Mouse (Mus musculus) E14TG2a.4 (cell line): Measurements from ENCODE around the gene M6pr.

Source experiments
- H3K27me3 ChIP-seq: 2 replicates; pipeline ENCODE4 v1.6.1; 2014; ENCODE audit warnings: low read length, control low read depth; ENCODE audit not compliant: insufficient read depth
- H3K36me3 ChIP-seq: 2 replicates; pipeline ENCODE4 v1.6.1; 2014; ENCODE audit warnings: low read length, control low read depth; ENCODE audit not compliant: insufficient read depth
- H3K4me1 ChIP-seq: replicated peaks from 2 replicates; pipeline ENCODE4 v1.6.1; 2014; ENCODE audit warnings: low read depth, low read length, control low read depth
- H3K4me3 ChIP-seq: replicated peaks from 2 replicates; pipeline ENCODE4 v1.5.1; 2014; ENCODE audit warnings: mild to moderate bottlenecking, low read length
- H3K9me3 ChIP-seq: 2 replicates; pipeline ENCODE4 v1.6.1; 2014; ENCODE audit warnings: low read length, control low read depth
- CTCF ChIP-seq: conservative IDR thresholded peaks from 2 replicates; pipeline ENCODE4 v1.5.1; 2014; ENCODE audit warnings: low read length
- NANOG ChIP-seq: IDR thresholded peaks from 2 replicates; pipeline ENCODE4 v1.6.1; 2014; ENCODE audit warnings: borderline replicate concordance, low read length, mixed read lengths
- POU5F1 ChIP-seq: IDR thresholded peaks from 2 replicates; pipeline ENCODE4 v1.6.1; 2014; ENCODE audit warnings: low read length, borderline replicate concordance

The M6pr gene

GRCm38 (mm10) chr6:122293796-122294195 lies 14.7 kb upstream of the M6pr start:
- Histone ChIP-seq H3K36me3 (no peaks in the 10 kb centered on the region), H3K4me3 (no peak overlapping the region), H3K27me3 (peaks cover 35% of the 10 kb centered on the region), H3K9me3 (no peaks in the 10 kb centered on the region), H3K4me1 (peaks cover 24% of the 10 kb centered on the region)
- TF ChIP-seq CTCF (no peak), POU5F1 (no peak), NANOG (no peak)

DNA sequence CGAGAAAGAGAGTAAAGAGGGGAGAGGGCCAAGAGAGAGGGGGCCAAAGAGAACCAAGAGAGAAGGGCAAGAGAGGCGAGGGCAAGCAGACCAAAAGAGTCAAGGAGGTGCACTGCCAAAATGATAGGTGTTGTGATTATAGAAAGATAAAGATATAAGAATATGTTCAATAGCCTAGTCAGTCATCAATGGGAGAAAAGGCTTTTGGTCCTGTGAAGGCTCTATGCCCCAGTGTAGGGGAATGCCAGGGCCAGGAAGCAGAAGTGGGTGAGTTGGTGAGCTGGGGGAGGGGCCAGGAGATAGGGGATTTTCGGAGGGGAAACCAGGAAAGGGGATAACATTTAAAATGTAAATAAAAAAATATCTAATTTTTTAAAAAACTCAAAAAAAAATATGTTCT lies 14.2 kb upstream of the M6pr start:
- Histone ChIP-seq H3K4me1 (peaks cover 24% of the 10 kb centered on the region), H3K4me3 (no peak overlapping the region), H3K27me3 (peaks cover 35% of the 10 kb centered on the region), H3K9me3 (no peaks in the 10 kb centered on the region), H3K36me3 (no peaks in the 10 kb centered on the region)
- TF ChIP-seq NANOG = no peak
- TF ChIP-seq CTCF = no peak
- TF ChIP-seq POU5F1 = no peak

- Histone ChIP-seq H3K27me3 (peaks cover 35% of the 10 kb centered on the region), H3K4me1 (peaks cover 27% of the 10 kb centered on the region), H3K36me3 (no peaks in the 10 kb centered on the region), H3K9me3 (no peaks in the 10 kb centered on the region), H3K4me3 (0 out of 2 replicates have a peak overlapping the region, but pooled peaks have one; percentile 3)
- no peak for TF ChIP-seq NANOG
- TF ChIP-seq POU5F1 = no peak
- no peak for TF ChIP-seq CTCF
These were observed 13.3 kb upstream of the M6pr start for GRCm38 (mm10) chr6:122295242-122295641.

GRCm38 (mm10) chr6:122296918-122297278 lies 11.6 kb upstream of the M6pr start:
- TF ChIP-seq CTCF (no peak), NANOG (no peak), POU5F1 (no peak)
- H3K9me3 ChIP-seq = no peaks in the 10 kb centered on the region

GRCm38 (mm10) chr6:122297279-122298222 lies 11.0 kb upstream of the M6pr start:
- Histone ChIP-seq H3K4me3 (peak overlapping the region; percentile 61), H3K36me3 (no peaks in the 10 kb centered on the region), H3K9me3 (no peaks in the 10 kb centered on the region), H3K27me3 (peaks cover 32% of the 10 kb centered on the region), H3K4me1 (peaks cover 27% of the 10 kb centered on the region)
- no peak for TF ChIP-seq NANOG
- no peak for TF ChIP-seq POU5F1
- TF ChIP-seq CTCF = no peak

More at GRCm38 (mm10) chr6:122296918-122297278, 11.6 kb upstream of the M6pr start:
- H3K4me1 ChIP-seq = peaks cover 27% of the 10 kb centered on the region
- no peaks in the 10 kb centered on the region for H3K36me3 ChIP-seq
- H3K4me3 ChIP-seq = 0 out of 2 replicates have a peak overlapping the region, but pooled peaks have one; percentile 61
- peaks cover 35% of the 10 kb centered on the region for H3K27me3 ChIP-seq

GRCm38 (mm10) chr6:122298223-122298609 lies 10.3 kb upstream of the M6pr start:
- H3K9me3 ChIP-seq = no peaks in the 10 kb centered on the region
- peaks cover 29% of the 10 kb centered on the region for H3K27me3 ChIP-seq
- no peaks in the 10 kb centered on the region for H3K36me3 ChIP-seq
- no peak overlapping the region for H3K4me3 ChIP-seq
- H3K4me1 ChIP-seq = peaks cover 27% of the 10 kb centered on the region
- TF ChIP-seq POU5F1 (no peak), CTCF (no peak), NANOG (no peak)

DNA sequence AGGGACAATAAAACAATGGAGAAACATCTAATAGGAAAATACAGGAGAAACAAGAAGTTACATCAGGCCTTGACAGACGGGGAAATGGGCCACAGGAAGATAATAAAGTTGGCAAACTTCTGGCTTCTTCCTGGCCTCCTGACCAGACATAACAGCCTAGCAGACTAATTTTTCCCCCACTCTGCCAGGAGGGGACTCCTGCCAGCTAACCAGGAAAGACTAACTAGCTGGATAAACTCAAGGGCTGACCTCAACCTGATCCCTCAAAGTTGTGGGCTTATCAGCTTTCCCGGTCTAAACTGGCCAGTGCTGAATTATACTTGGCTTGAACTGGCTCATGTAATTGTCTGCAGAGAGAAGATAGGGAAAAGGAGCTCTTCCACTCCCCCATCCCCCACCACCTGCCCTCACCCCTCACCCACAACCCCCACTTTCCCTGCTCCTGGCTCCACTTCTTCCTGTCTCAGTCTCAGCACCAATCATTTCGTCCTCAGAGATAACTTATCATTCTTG lies 8.8 kb upstream of the M6pr start:
- H3K36me3 ChIP-seq = no peaks in the 10 kb centered on the region
- peaks cover 19% of the 10 kb centered on the region for H3K27me3 ChIP-seq
- H3K9me3 ChIP-seq = no peaks in the 10 kb centered on the region
- peaks cover 37% of the 10 kb centered on the region for H3K4me1 ChIP-seq
- TF ChIP-seq NANOG (no peak), CTCF (no peak), POU5F1 (no peak)
- H3K4me3 ChIP-seq = no peak overlapping the region

DNA sequence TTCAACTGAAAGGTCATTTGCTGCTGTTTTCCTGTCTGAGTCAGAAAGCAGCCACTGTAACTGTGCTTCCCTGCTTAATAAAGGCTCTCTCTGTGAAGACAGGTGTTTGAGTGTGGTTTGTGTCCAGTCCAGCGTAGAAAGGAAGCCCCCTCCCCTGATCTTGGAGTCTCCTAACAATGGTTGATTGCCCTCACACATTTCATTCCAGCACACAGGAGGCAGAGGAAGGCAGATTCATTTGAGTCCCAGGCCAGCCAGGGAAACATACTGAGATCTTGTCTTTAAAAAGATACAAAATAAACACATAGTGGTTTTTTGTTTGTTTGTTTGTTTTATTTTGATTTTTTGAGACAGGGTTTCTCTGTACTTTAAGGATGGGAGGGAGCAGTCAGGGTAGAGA lies 6.4 kb upstream of the M6pr start:
- Histone ChIP-seq H3K27me3 (peaks cover 4% of the 10 kb centered on the region), H3K4me1 (peaks cover 31% of the 10 kb centered on the region), H3K4me3 (no peak overlapping the region), H3K36me3 (no peaks in the 10 kb centered on the region), H3K9me3 (no peaks in the 10 kb centered on the region)
- TF ChIP-seq POU5F1 = no peak
- TF ChIP-seq NANOG = no peak
- no peak for TF ChIP-seq CTCF

DNA sequence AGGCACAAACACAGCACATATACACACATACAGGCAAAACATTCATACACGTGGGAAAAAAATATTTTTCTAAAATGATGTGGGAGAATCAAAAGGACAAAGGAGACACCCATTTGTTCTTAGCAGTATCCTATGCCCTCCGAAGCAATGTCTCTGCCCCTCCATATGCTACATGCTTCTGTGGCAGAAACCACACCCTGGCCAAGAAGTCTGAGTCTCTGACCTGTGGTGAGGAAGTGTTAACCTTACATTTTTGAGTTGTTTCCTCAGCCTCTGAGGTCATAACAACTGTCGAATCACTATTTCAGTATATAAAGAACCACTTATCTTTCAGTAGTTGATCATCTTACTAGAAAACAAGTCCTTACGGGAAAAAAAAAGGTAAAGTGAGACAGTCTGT lies 5.9 kb upstream of the M6pr start:
- H3K36me3 ChIP-seq = no peaks in the 10 kb centered on the region

More for the DNA sequence above, 5.9 kb upstream of the M6pr start:
- Histone ChIP-seq H3K4me1 (peaks cover 25% of the 10 kb centered on the region), H3K4me3 (no peak overlapping the region), H3K9me3 (no peaks in the 10 kb centered on the region), H3K27me3 (no peaks in the 10 kb centered on the region)
- TF ChIP-seq POU5F1 (no peak), NANOG (no peak), CTCF (no peak)
